Mouse (Mus musculus): ENCODE results near the gene H2bfm. TPM values are rescaled to one million over a fixed set of nuclear protein-coding genes. Genes with fewer than 3 reads are reported as not detected.
"Not testable (repeated sequence)": the region's sequence is repeated elsewhere in the genome, so short reads cannot be mapped to it uniquely, and the experiment has no call there.

H2bfm gene
- total RNA-seq (2022) = not detected

DNA sequence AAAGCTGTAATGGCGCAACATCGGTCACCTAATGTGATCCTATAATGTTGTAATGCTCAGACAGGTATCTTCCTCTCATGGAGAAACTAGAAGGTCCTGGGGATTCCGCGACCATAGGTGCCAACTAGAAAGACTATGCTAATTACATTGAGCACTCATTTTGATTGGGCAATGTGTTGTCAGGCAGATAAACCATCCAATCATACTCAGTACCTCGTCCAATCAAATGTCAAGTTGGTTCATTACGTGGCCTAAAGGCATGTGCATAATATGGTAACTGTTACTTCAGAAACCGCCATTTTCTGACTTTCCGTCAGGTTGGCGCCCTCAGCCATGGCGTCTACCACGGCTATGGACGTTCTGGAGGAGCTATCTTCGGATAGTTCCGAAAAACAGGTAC, at the start of gene H2bfm:
TSS of gene H2bfm (plus strand) at position 295 of the 400 bp plus-strand sequence.
- DNase-seq (ENCODE audit: low spot score in 2 of 2) = no peak

DNA sequence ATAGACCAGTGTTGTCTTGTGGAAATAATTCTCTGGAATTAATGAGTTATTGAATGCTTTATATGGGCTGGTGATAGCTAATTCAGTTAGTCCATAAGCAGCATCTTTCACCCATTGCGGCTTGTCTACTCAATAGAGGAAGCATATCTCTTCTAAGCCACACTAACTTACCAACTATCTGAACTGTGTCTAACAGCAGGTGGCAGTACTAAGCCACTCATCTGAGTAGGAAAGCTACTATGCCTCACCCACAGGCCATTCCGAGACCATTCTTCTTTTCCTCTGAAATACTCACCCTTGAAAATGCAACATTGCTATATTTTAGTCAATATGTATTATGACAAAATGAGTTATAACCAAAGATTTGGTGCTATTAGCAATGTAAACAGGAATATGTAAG, 31.4 kb upstream of the H2bfm start:
- DNase-seq (ENCODE audit: low spot score in 2 of 2) = peak; percentile 3 to 7

DNA sequence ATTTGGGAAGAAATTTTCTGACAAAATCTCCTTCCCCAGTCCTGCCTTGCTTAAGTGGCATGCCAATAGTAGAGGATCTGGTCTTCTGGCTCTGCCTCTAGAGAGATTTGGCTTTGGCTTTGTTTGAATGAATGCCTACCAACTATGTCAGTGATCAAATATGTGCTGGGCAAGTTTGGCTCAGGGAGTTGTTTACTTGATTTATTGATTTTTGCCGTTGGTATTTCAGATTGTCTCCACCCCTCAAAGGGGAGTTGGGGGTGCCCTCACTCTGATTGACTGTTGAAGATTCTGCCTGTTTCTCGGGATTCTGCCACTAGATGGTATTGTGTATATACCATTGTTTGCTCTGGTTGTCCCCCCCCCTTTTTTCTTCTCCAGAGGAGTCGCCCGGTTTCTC, 22.8 kb upstream of the H2bfm start:
- no peak for DNase-seq (ENCODE audit: low spot score in 2 of 2)

DNA sequence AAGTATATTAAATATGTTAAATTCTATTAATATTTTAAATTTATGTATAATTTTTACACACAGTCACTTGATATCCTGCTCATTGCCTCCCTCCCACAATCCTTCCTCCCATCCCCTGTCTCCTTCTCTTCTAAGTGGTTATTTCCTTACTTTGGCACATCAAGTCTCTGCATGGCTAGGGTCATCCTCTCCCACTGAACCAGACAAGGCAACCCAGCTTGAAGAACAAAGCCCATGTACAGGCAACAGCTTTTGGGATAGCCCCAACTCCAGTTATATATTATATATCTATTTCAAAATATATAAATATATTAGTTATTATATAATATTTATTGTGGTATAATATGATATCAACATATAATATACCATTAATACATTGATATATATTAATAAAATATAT, 1.3 kb upstream of the H2bfm start:
- DNase-seq (ENCODE audit: low spot score in 2 of 2) = no peak

DNA sequence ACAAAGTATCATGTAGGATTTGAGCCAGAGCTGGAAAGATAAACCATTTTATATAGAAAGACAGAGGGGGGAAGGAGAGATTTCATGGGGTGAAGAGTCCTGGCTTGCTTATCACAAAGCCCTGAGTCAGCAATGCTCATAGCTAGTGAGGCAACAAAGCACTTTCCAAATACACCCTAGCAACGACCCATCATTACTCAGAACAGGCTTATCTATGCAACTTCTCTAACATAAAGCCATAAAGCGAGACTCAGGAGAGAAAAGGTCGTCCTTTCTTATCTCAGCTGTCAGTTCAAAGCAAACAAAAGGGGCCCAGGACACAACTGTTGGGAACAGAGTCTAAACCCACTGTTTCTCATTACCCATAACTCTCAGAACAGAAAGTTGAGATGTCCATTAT, 10.9 kb downstream of the H2bfm start:
- no peak for DNase-seq (ENCODE audit: low spot score in 2 of 2)

DNA sequence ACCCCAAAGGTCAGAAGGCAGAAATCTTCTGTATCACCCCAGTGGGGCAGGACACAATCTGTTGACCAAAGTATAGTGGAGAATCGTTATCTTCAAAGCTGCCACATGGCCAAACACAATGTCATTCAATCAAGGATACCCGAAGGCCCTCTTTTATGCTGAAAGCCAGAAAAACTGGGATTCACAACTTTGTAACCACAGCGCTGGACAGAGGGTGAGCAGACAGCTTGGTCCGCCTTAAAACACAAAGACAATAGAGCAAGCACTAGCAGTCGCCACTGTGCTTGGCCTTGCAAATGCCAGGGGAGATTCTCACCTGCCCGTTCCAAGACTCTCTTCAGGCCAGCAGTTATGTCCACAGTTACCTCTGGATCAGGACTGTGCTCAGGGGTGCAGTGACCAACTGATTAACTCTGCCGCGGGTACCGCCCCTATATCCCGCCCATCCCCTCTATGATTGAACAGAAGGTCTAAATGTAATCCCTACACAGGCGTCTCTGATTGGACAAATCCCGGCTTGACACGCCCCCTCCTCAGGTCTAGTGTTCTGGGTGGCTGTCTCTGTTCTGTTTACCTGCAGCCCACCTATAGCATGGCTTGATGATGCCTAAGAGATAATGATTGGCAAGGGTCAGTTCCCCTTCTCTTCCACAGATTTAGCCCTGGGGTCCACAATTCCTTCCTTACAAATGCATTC, 30.6 kb downstream of the H2bfm start:
- DNase-seq (ENCODE audit: low spot score in 2 of 2) = peak; percentile 64 to 90

DNA sequence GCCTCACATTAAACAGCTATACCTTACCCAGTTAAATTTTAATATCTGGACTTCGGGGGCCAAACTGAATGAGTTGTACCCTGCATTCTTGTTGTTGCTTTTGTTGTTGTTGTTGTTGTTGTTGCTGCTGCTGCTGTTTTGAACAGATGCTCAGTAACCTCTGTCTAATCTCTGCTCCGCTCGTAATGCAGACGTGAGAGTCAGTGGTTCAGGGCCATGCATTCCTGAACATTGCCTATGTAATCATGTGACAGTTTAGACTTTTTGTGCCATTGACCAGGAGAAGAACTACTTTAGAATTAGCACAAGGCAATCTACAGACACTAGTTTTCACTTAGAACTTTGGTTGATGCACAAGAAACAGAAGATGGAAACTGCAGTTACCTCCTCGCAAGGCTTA, 31.2 kb downstream of the H2bfm start:
- DNase-seq (ENCODE audit: low spot score in 2 of 2) = not testable (repeated sequence)

DNA sequence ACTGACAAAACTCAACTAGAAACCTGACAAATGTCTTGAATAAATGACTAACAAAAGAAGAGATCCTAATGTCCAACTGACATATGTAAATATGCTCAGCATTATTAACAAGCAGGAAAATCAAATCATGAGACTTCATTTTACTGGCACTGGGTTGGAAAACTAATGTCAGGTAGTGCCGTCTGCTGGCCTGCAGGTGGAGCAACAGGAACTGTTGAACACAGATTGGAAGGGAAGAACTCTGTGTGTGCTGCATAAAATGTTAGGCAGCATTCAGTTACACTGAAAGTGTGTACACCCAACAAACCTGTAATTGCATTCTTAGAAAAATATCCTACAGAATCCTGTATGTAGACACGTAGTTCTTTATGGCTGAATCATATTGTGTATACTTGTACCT, 32.6 kb downstream of the H2bfm start:
- DNase-seq (ENCODE audit: low spot score in 2 of 2) = no peak

DNA sequence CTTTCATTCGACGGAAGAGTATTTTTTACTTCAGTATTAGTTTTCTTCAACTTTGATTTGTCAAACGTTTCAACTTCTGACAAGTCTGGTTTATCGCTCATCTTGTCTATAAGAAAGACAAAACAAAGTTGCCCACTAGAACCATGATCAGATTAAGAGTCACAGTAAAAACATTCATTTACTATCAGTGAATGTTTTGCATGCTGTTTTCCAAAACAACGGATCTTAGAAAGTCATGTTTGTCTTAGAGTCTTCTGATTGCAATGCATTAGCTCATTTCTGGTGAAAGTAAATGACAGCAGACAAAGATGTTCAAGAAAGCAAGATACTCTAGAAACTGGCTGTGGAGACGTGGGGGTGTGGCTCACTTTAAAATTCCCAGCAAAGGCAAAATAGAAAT, 48.3 kb downstream of the H2bfm start, which contains the start of gene Tmsb15b2:
TSS of gene Tmsb15b2 (minus strand) at position 101 of the 400 bp plus-strand sequence.
- not testable (repeated sequence) for DNase-seq (ENCODE audit: low spot score in 2 of 2)

DNA sequence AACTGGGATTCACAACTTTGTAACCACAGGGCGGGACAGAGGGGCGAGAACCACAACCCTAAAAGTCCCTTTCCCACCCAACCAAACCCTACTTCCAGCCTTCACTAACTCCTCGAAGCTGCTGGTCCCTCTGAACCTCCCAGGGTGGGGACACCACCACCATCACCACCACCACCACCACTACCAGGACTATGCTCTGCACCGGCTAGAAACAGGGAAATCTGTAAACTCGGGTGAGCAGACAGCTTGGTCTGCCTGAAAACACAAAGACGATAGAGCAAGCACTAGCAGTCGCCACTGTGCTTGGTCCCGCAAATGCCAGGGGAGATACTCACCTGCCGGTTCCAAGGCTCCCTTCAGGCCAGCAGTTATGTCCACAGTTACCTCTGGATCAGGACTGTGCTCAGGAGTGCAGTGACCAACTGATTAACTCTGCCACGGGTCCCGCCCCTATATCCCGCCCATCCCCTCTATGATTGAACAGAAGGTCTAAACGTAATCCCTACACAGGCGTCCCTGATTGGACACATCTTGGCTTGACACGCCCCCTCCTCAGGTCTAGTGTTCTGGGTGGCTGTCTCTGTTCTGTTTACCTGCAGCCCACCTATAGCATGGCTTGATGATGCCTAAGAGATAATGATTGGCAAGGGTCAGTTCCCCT, 49.4 kb downstream of the H2bfm start, which contains the start of the genes Tmsb15l and Tmsb15b1:
TSS of gene Tmsb15l (minus strand) at position 446 of the 661 bp plus-strand sequence.
TSS of gene Tmsb15b1 (minus strand) at position 451 of the 661 bp plus-strand sequence.
- DNase-seq (ENCODE audit: low spot score in 2 of 2) = peak in 1 of 2 experiments; percentile 67

Other genes starting within 250 kb of the H2bfm start
- 10 to 100 TPM; 13.1 to 16.4 (median 15.0) TPM for gene Tceal1, start 219.3 kb upstream of the H2bfm start, total RNA-seq (2022)
- gene Morf4l2, start 183.6 kb upstream of the H2bfm start, total RNA-seq (2022) = 100 to 1,000 TPM; 325 to 385 (median 347) TPM
- gene Glra4, start 147.2 kb upstream of the H2bfm start, total RNA-seq (2022) = under 1 TPM in 1 of 4 experiments, not detected in 3; 0.45 TPM
- 100 to 1,000 TPM; 774 to 956 (median 858) TPM for gene Plp1, start 104.7 kb upstream of the H2bfm start, total RNA-seq (2022)
- gene Rab9b, start 58.6 kb upstream of the H2bfm start, total RNA-seq (2022) = 10 to 100 TPM; 15.3 to 31.4 (median 24.5) TPM
- gene Tmsb15b2, start 48.2 kb downstream of the H2bfm start, total RNA-seq (2022) = 10 to 100 TPM; 11.6 to 19.9 (median 16.2) TPM
- 1 to 10 TPM; 1.6 to 3.9 (median 3.8) TPM for gene Tmsb15l, start 49.5 kb downstream of the H2bfm start, total RNA-seq (2022)
- gene Tmsb15b1, start 49.5 kb downstream of the H2bfm start, total RNA-seq (2022) = 1 to 10 TPM; 2.8 to 8.9 (median 5.3) TPM
- gene Zcchc18, start 65.8 kb downstream of the H2bfm start, total RNA-seq (2022) = 100 to 1,000 TPM; 251 to 290 (median 278) TPM
- 10 to 100 TPM; 24.6 to 35.4 (median 32.0) TPM for gene Slc25a53, start 111.0 kb downstream of the H2bfm start, total RNA-seq (2022)
- gene Fam199x, start 122.3 kb downstream of the H2bfm start, total RNA-seq (2022) = 10 to 100 TPM in 2 of 4 experiments, 1 to 10 TPM in 2; 9.8 to 10.2 (median 10.0) TPM
- not detected for gene Esx1, start 194.8 kb downstream of the H2bfm start, total RNA-seq (2022)